Comparison of ENCODE assay signal across 8 mouse cellular contexts in the genomic region with DNA sequence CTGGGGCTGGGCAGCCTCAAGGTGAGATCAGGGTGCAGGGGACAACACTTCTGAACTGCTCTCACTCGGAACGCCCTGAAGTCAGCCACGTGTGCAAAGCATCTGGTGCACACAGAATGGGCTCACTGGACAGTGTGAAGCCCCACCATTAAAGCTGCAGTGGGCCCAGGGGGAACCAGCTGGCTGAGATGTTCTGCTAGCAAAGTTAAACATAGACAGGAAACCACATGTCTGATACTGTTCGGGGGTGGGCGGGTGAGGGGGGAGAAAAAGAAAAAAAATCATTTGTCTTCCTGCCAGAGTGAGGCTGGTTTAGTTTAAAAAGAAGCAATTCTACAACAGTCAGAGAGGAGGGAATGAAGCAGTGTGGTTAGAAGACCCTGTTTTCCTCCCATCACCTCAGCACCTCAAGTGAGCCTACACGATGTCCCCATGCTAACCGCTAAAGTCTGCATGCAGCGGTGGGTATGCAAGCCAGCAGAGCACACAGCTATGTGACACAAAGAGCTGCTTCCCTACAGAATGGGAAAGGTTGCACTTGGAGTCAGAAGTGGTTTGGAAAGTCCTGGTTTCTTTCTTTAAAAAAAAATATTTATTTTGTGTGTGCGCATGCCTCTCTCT. TPM values are rescaled to one million over a fixed set of nuclear protein-coding genes. Genes with fewer than 3 reads are reported as not detected.
A peak's percentile ranks its signal among the peaks of the same experiment; 100 is the strongest.
DNase-seq lines count a peak whose midpoint lies in the region; ATAC-seq lines count a peak whose summit lies in the region.

No protein-coding gene starts in this region.

- no peaks in the 10 kb centered on the region for H3K9me3 ChIP-seq in hindbrain, embryonic 15.5 days
- H3K9me3 ChIP-seq in hindbrain, embryonic 16.5 days (ENCODE audit: control insufficient read depth, low read length), result no peaks in the 10 kb centered on the region
- no peaks in the 10 kb centered on the region for H3K9me3 ChIP-seq in heart, embryonic 15.5 days (replicated peaks)
- no peaks in the 10 kb centered on the region for H3K9me3 ChIP-seq in forebrain, embryonic 10.5 days

- no peak overlapping the region for H3K9ac ChIP-seq in hindbrain, embryonic 15.5 days
- no peak overlapping the region for H3K9ac ChIP-seq in hindbrain, embryonic 16.5 days (ENCODE audit: low read depth, low read length)
- H3K9ac ChIP-seq in heart, embryonic 15.5 days, result no peak overlapping the region

- H3K27me3 ChIP-seq in hindbrain, embryonic 15.5 days, result no peaks in the 10 kb centered on the region
- no peaks in the 10 kb centered on the region for H3K27me3 ChIP-seq in hindbrain, embryonic 16.5 days (replicated peaks; ENCODE audit: control insufficient read depth, insufficient read depth, low read length)
- H3K27me3 ChIP-seq in heart, embryonic 15.5 days, result no peaks in the 10 kb centered on the region
- H3K27me3 ChIP-seq in forebrain, embryonic 10.5 days (ENCODE audit: poor library complexity, severe bottlenecking), result peaks cover 10% of the 10 kb centered on the region

- peaks cover 4% of the 10 kb centered on the region; the same call in 1 of the 2 replicates for H3K4me1 ChIP-seq in hindbrain, embryonic 15.5 days (replicated peaks)
- no peaks in the 10 kb centered on the region; the same call in 1 of the 2 replicates for H3K4me1 ChIP-seq in hindbrain, embryonic 16.5 days (ENCODE audit: control insufficient read depth, insufficient read depth, low read depth, low read length)
- peaks cover 18% of the 10 kb centered on the region for H3K4me1 ChIP-seq in heart, embryonic 15.5 days (replicated peaks)
- peaks cover 33% of the 10 kb centered on the region for H3K4me1 ChIP-seq in forebrain, embryonic 10.5 days

- H3K36me3 ChIP-seq in hindbrain, embryonic 15.5 days, result no peaks in the 10 kb centered on the region
- no peaks in the 10 kb centered on the region for H3K36me3 ChIP-seq in hindbrain, embryonic 16.5 days (ENCODE audit: control insufficient read depth, insufficient read depth, low read length)
- H3K36me3 ChIP-seq in heart, embryonic 15.5 days, result peaks cover 19% of the 10 kb centered on the region
- H3K36me3 ChIP-seq in macrophage (ENCODE audit: inconsistent target), result peaks cover 62% of the 10 kb centered on the region
- H3K36me3 ChIP-seq in forebrain, embryonic 10.5 days (replicated peaks), result 0 out of 2 replicates have a peak, but pooled peaks cover 2% of the 10 kb centered on the region

- no peak for DNase-seq in left cerebral cortex, adult 8-10 months (ENCODE audit: low spot score in 2 of 2)
- DNase-seq in forebrain, embryonic 10.5 days (ENCODE audit: extremely low spot score, low spot score), result no peak

- H3K4me3 ChIP-seq in hindbrain, embryonic 15.5 days, result no peak overlapping the region
- H3K4me3 ChIP-seq in hindbrain, embryonic 16.5 days (ENCODE audit: low read length), result no peak overlapping the region
- H3K4me3 ChIP-seq in heart, embryonic 15.5 days, result no peak overlapping the region
- H3K4me3 ChIP-seq in macrophage (ENCODE audit: inconsistent target), result no peak overlapping the region
- no peak overlapping the region for H3K4me3 ChIP-seq in forebrain, embryonic 10.5 days

- ATAC-seq in hindbrain, embryonic 15.5 days (ENCODE audit: low FRiP score, low read depth), result 0 out of 2 replicates have a peak, but pooled peaks have one; percentile 11
- no peak for ATAC-seq in hindbrain, embryonic 16.5 days
- peak; percentile 81 for ATAC-seq in CD4-positive, CD25-positive, alpha-beta regulatory T cell, adult 4 months
- ATAC-seq in heart, embryonic 15.5 days (replicated peaks; ENCODE audit: insufficient number of reproducible peaks, insufficient read depth, low FRiP score, low read depth), result peak; percentile 69
- no peak for ATAC-seq in erythroid progenitor cell, adult 5-6 weeks (replicated peaks; ENCODE audit: low FRiP score, poor library complexity, severe bottlenecking)

- no peak overlapping the region for H3K4me2 ChIP-seq in hindbrain, embryonic 15.5 days
- no peak overlapping the region for H3K4me2 ChIP-seq in hindbrain, embryonic 16.5 days (ENCODE audit: low read length)
- no peak overlapping the region for H3K4me2 ChIP-seq in heart, embryonic 15.5 days

- WGBS in hindbrain, embryonic 15.5 days, result 68% methylated on average over 9 of the region's 9 CpGs
- WGBS in hindbrain, embryonic 16.5 days, result 65% methylated on average over 9 of the region's 9 CpGs
- 45% methylated on average over 9 of the region's 9 CpGs for whole genome bisulfite sequencing in heart, embryonic 15.5 days
- 16% methylated on average over 8 of the region's 9 CpGs for WGBS in macrophage (ENCODE audit: missing documents)
- 76% methylated on average over 9 of the region's 9 CpGs for WGBS in forebrain, embryonic 10.5 days

- H3K79me2 ChIP-seq in macrophage (ENCODE audit: inconsistent target), result no peaks in the 10 kb centered on the region

- no peak overlapping the region for H3K27ac ChIP-seq in hindbrain, embryonic 15.5 days (replicated peaks)
- no peak overlapping the region for H3K27ac ChIP-seq in hindbrain, embryonic 16.5 days (ENCODE audit: low read depth, low read length)
- H3K27ac ChIP-seq in heart, embryonic 15.5 days, result peak overlapping the region; percentile 81
- peak overlapping the region; percentile 48 for H3K27ac ChIP-seq in macrophage
- no peak overlapping the region for H3K27ac ChIP-seq in forebrain, embryonic 10.5 days

RNA-seq across cellular contexts. Expression of gene Tgfbr2, which starts 52.1 kb away (rescaled TPM):
- polyA plus RNA-seq in hindbrain, embryonic 15.5 days (2015; fragmentation: Nextera tagmentation; extraction: Ambion mirVana), result 9.0 and 9.8 TPM in 2 replicates
- 8.4 and 10.5 TPM in 2 replicates for polyA plus RNA-seq in hindbrain, embryonic 16.5 days (2015; fragmentation: Nextera tagmentation; extraction: Ambion mirVana)
- 10 to 100 TPM; 24.3 to 26.3 TPM for polyA plus RNA-seq in CD4-positive, CD25-positive, alpha-beta regulatory T cell, adult 4 months (2017; shearing (Covaris generic))
- 20.2 and 29.5 TPM in 2 replicates for polyA plus RNA-seq in heart, embryonic 15.5 days (2015; fragmentation: Nextera tagmentation; extraction: Ambion mirVana)
- total RNA-seq in macrophage (2018; cell fraction: chromatin; rRNA removed), result 10 to 100 TPM; 15.9 to 41.2 (median 29.0) TPM
- total RNA-seq in macrophage (2018; cell fraction: cytosol; rRNA removed), result 100 to 1,000 TPM in 14 of 26 experiments, 10 to 100 TPM in 12; 65.6 to 133 (median 103) TPM
- 100 to 1,000 TPM in 6 of 26 experiments, 10 to 100 TPM in 20; 35.9 to 112 (median 82.4) TPM for total RNA-seq in macrophage (2018; cell fraction: nucleus; rRNA removed)
- 69.5 to 93.5 TPM (median 80.3 TPM) in 3 replicates for polyA plus RNA-seq in macrophage (2018)
- total RNA-seq in erythroid progenitor cell, adult 5-6 weeks (2015; ENCODE audit: low replicate concordance), result 9.4 and 10.5 TPM in 2 replicates
- 5.3 and 5.6 TPM in 2 replicates for total RNA-seq in erythroid progenitor cell, adult 5-6 weeks (2017; ENCODE audit: low replicate concordance)
- 10 to 100 TPM; 13.8 to 28.6 (median 20.0) TPM for total RNA-seq in left cerebral cortex, adult 8-10 months (2022)
- 5.2 and 5.5 TPM in 2 replicates for polyA plus RNA-seq in forebrain, embryonic 10.5 days (2016; fragmentation: Nextera tagmentation; extraction: Ambion mirVana)

Comparison
In these comparisons a context has a peak if more than half of its experiments do, and no peak if none do; other contexts are left out.
1. ATAC-seq: peak in hindbrain, embryonic 15.5 days (single experiment), CD4-positive, CD25-positive, alpha-beta regulatory T cell, adult 4 months (single experiment) and heart, embryonic 15.5 days (single experiment); none in hindbrain, embryonic 16.5 days (single experiment) and erythroid progenitor cell, adult 5-6 weeks (single experiment).
2. H3K27ac ChIP-seq: peak in heart, embryonic 15.5 days (single experiment) and macrophage (single experiment); none in hindbrain, embryonic 15.5 days (single experiment), hindbrain, embryonic 16.5 days (single experiment) and forebrain, embryonic 10.5 days (single experiment).